Mouse (Mus musculus): ENCODE results near the gene Mpped2.

The Mpped2 gene

GRCm38 (mm10) chr2:106707136-106707535, 14.1 kb downstream of the Mpped2 start:
- no peak for DNase-seq

- DNase-seq = peak; percentile 35
Measured at GRCm38 (mm10) chr2:106710862-106711477, 17.9 kb downstream of the Mpped2 start.

- no peak for DNase-seq
Measured at GRCm38 (mm10) chr2:106711506-106711905, 18.4 kb downstream of the Mpped2 start.

GRCm38 (mm10) chr2:106713151-106713550, 20.1 kb downstream of the Mpped2 start:
- peak; percentile 14 for DNase-seq

- no peak for DNase-seq
Measured at GRCm38 (mm10) chr2:106715674-106716364, 22.8 kb downstream of the Mpped2 start.

GRCm38 (mm10) chr2:106716365-106716717, 23.3 kb downstream of the Mpped2 start:
- DNase-seq = no peak

GRCm38 (mm10) chr2:106718888-106719287, 25.8 kb downstream of the Mpped2 start:
- no peak for DNase-seq

GRCm38 (mm10) chr2:106719434-106719833, 26.4 kb downstream of the Mpped2 start:
- DNase-seq = peak; percentile 46

- DNase-seq = no peak
Measured at GRCm38 (mm10) chr2:106720644-106721043, 27.6 kb downstream of the Mpped2 start.

GRCm38 (mm10) chr2:106722020-106722419, 29.0 kb downstream of the Mpped2 start:
- no peak for DNase-seq

- no peak for DNase-seq
Measured at GRCm38 (mm10) chr2:106729951-106730564, 37.0 kb downstream of the Mpped2 start.

- DNase-seq = no peak
Measured at GRCm38 (mm10) chr2:106730608-106731007, 37.5 kb downstream of the Mpped2 start.

GRCm38 (mm10) chr2:106731478-106731877, 38.4 kb downstream of the Mpped2 start:
- no peak for DNase-seq

- no peak for DNase-seq
Measured at GRCm38 (mm10) chr2:106732171-106732570, 39.1 kb downstream of the Mpped2 start.

- no peak for DNase-seq
Measured at GRCm38 (mm10) chr2:106733396-106733795, 40.3 kb downstream of the Mpped2 start.

- DNase-seq = peak; percentile 11
Measured at GRCm38 (mm10) chr2:106734004-106734403, 40.9 kb downstream of the Mpped2 start.

GRCm38 (mm10) chr2:106735211-106735610, 42.1 kb downstream of the Mpped2 start:
- DNase-seq = no peak

GRCm38 (mm10) chr2:106735792-106736359, 42.8 kb downstream of the Mpped2 start:
- DNase-seq = no peak

- no peak for DNase-seq
Measured at GRCm38 (mm10) chr2:106738951-106739350, 45.9 kb downstream of the Mpped2 start.

- DNase-seq = no peak
Measured at GRCm38 (mm10) chr2:106744086-106744485, 51.0 kb downstream of the Mpped2 start.

- DNase-seq = no peak
Measured at GRCm38 (mm10) chr2:106744601-106745000, 51.5 kb downstream of the Mpped2 start.

GRCm38 (mm10) chr2:106745364-106745763, 52.3 kb downstream of the Mpped2 start:
- DNase-seq = no peak

GRCm38 (mm10) chr2:106746211-106746610, 53.1 kb downstream of the Mpped2 start:
- no peak for DNase-seq

- DNase-seq = no peak
Measured at GRCm38 (mm10) chr2:106746905-106747304, 53.8 kb downstream of the Mpped2 start.
